Mouse (Mus musculus) E14TG2a.4 (cell line): ENCODE measurements around the gene Tmem132b.

Experiments
- CTCF ChIP-seq: conservative IDR thresholded peaks from 2 replicates; pipeline ENCODE4 v1.5.1; 2014; ENCODE audit warnings: low read length
- NANOG ChIP-seq: IDR thresholded peaks from 2 replicates; pipeline ENCODE4 v1.6.1; 2014; ENCODE audit warnings: borderline replicate concordance, low read length, mixed read lengths

DNA sequence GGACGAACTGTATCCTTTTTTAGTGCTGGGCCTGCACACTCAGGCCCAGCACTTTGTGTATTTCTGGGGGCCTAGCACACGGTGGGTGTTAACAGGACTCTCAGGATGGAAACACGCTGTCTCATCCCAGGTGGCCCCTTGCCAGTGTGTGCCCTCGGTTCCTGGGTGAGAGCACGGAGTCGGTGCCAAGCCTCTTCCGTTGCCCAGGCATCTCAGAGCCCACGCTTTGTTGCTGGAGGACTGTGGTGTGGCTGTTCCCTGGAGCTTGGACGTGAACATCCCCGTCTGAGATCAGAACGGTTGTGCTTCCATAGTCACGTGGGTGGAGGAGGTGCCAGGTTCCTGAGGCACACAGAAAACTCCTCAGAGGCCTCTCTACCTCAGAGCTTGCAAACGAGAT is 47.1 kb downstream of the Tmem132b start:
- TF ChIP-seq CTCF: no peak
- no peak for TF ChIP-seq NANOG
